Mouse (Mus musculus) heart, postnatal 0 days (tissue): ENCODE results near the gene Cks2. TPM values are rescaled to one million over a fixed set of nuclear protein-coding genes. Genes with fewer than 3 reads are reported as not detected.
A peak's percentile ranks its signal among the peaks of the same experiment; 100 is the strongest.

Experiments used
- ATAC-seq: fragments of 200-750 bp; cut with Nextera tagmentation; 2 replicates; pipeline ENCODE4 v1.8.0; 2017; ENCODE audit warnings: low read depth, moderate number of reproducible peaks, moderate library complexity; ENCODE audit not compliant: insufficient read depth
- DNase-seq: peaks from one replicate; pipeline ENCODE4 v3.0.0-alpha.2; 2016; ENCODE audit warnings: low spot score
- H3K27ac ChIP-seq: fragments of 300-500 bp; sonication (generic); 2 replicates; pipeline ENCODE4 v1.5.1; 2014; ENCODE audit warnings: low read depth, mild to moderate bottlenecking
- H3K27me3 ChIP-seq: fragments of 300-500 bp; sonication (generic); 2 replicates; pipeline ENCODE4 v1.6.1; 2014; ENCODE audit warnings: low read length, mixed read lengths; ENCODE audit not compliant: control insufficient read depth, insufficient read depth
- H3K36me3 ChIP-seq: fragments of 300-500 bp; sonication (generic); replicated peaks from 2 replicates; pipeline ENCODE4 v1.6.1; 2014; ENCODE audit warnings: low read length, mixed read lengths; ENCODE audit not compliant: control insufficient read depth, insufficient read depth
- H3K4me1 ChIP-seq: fragments of 300-500 bp; sonication (generic); 2 replicates; pipeline ENCODE4 v1.6.1; 2014; ENCODE audit warnings: antibody characterized with exemption; ENCODE audit not compliant: control insufficient read depth, insufficient read depth
- H3K4me2 ChIP-seq: fragments of 300-500 bp; sonication (generic); 2 replicates; pipeline ENCODE4 v1.6.1; 2014; ENCODE audit warnings: low read depth, mild to moderate bottlenecking, low read length, moderate library complexity
- H3K4me3 ChIP-seq: fragments of 300-500 bp; sonication (generic); 2 replicates; pipeline ENCODE4 v1.5.1; 2014; ENCODE audit warnings: low read depth, low read length
- H3K9ac ChIP-seq: fragments of 300-500 bp; sonication (generic); replicated peaks from 2 replicates; pipeline ENCODE4 v1.6.1; 2014; ENCODE audit warnings: low read depth, low read length, mixed read lengths
- H3K9me3 ChIP-seq: fragments of 300-500 bp; sonication (generic); replicated peaks from 2 replicates; pipeline ENCODE4 v1.6.1; 2016; ENCODE audit warnings: low read length; ENCODE audit not compliant: control insufficient read depth
- CTCF ChIP-seq: IDR thresholded peaks from 2 replicates; pipeline ENCODE4 v1.5.1; 2016; ENCODE audit warnings: antibody characterized with exemption, control low read depth, low read depth
- EP300 ChIP-seq: IDR thresholded peaks from 2 replicates; pipeline ENCODE4 v1.6.1; 2016; ENCODE audit warnings: antibody characterized with exemption, low read depth
- WGBS: fragments of 180-500 bp; shearing (Covaris S2); extraction: QIAGEN DNeasy Blood & Tissue Kit; methylation state at CpG from one replicate; pipeline ENCODE4 v1.1.7; 2014; 5-methylcytosine and 5-hydroxymethylcytosine counted together
- polyA plus RNA-seq: library from polyadenylated mRNA; unstranded; fragments of >200 nt; fragmentation: Nextera tagmentation; extraction: Ambion mirVana; gene quantifications from 2 replicates; pipeline ENCODE4 v1.2.1, GENCODE M21; 2015
- total RNA-seq: library from RNA; depleted of rRNA; stranded (reverse); fragments of >200 nt; gene quantifications from 2 replicates; pipeline ENCODE4 v1.2.3, GENCODE M21; 2014; ENCODE audit warnings: low replicate concordance

The Cks2 gene
- total and polyA plus RNA-seq, 2 experiments from 2014 or later: 101 to 228 TPM

DNA sequence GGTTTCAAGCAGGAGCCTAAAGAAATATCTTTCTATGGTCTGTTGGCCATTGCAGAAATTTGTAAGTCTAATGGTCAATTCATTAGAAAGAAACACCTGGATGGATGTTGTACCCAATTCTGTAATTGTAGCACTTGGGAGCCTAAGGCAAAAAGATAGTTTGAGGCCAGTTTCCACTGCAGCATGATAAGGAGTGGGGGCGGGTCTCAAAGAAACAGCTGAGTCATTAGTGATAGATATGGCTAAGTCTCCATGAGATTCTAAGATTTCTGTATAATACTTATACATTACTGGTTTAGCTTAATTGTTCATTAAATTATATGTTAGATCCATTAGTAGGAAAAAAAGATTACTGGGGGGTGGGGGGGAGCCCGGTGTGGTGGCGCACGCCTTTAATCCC, 3.2 kb downstream of the Cks2 start:
- H3K36me3 ChIP-seq: peaks cover 12% of the 10 kb centered on the region
- peaks cover 31% of the 10 kb centered on the region for H3K4me1 ChIP-seq
- DNase-seq (no peak), ATAC-seq (no peak)
- no peaks in the 10 kb centered on the region for H3K9me3 ChIP-seq
- no peak overlapping the region; the same call in 1 of the 2 replicates for H3K4me2 ChIP-seq
- H3K9ac ChIP-seq: no peak overlapping the region
- no peak overlapping the region for H3K4me3 ChIP-seq
- no peaks in the 10 kb centered on the region for H3K27me3 ChIP-seq
- 78% methylated on average over 4 of the region's 4 CpGs for WGBS
- H3K27ac ChIP-seq: no peak overlapping the region
- TF ChIP-seq CTCF: no peak
- no peak for TF ChIP-seq EP300

GRCm38 (mm10) chr13:51649740-51650139, 4.7 kb downstream of the Cks2 start:
- H3K9ac ChIP-seq: no peak overlapping the region
- TF ChIP-seq EP300 (no peak), CTCF (no peak)
- no peak overlapping the region for H3K4me3 ChIP-seq
- no peaks in the 10 kb centered on the region for H3K9me3 ChIP-seq
- 61% methylated on average over 1 of the region's 1 CpGs for WGBS
- ATAC-seq (no peak), DNase-seq (no peak)
- H3K27me3 ChIP-seq: no peaks in the 10 kb centered on the region
- H3K4me1 ChIP-seq: peaks cover 31% of the 10 kb centered on the region
- no peak overlapping the region for H3K4me2 ChIP-seq
- no peak overlapping the region for H3K27ac ChIP-seq
- peaks cover 23% of the 10 kb centered on the region for H3K36me3 ChIP-seq

DNA sequence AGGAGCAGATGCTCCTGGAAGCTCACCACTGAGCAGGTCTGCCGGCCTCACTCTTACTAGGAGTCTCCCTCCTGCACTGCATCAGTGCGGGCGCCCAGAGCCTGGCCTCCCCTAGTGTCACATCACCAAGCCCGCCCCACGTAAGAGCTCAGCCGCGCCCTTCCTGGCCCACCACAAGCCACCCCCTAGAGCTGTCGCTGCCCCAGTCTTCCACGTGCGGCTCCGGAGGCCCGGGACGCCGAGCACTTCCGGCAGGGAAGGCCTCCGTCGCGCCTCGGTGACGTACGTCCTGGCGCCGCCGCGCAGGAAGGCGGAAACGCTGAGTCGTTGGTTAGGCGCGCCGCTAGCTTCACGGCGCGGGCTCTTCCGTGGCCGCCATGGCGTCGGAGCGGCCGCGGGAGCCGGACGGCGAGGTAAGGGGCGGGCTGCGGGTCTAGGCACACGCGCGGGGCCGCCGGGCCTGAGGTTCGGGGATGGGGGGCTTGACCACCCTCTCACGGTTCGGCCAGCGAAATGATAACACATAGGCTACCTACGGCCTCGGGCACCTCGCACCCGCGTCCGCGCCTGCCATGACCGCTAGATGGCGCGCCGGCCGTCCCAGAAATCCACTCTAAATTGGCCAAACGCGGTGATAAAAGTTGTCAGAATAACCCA, 6.5 kb downstream of the Cks2 start, which contains the start of gene Secisbp2:
Secisbp2 (plus strand) TSS at position 290 of the 657 bp plus-strand sequence.
- Histone ChIP-seq H3K27me3 (no peaks in the 10 kb centered on the region), H3K27ac (peak within 1 kb of the TSS; percentile 93), H3K9me3 (no peaks in the 10 kb centered on the region), H3K36me3 (peaks cover 41% of the 10 kb centered on the region), H3K4me1 (peaks cover 30% of the 10 kb centered on the region), H3K9ac (peak within 1 kb of the TSS; percentile 71), H3K4me3 (peak within 1 kb of the TSS; percentile 94), H3K4me2 (peak within 1 kb of the TSS; percentile 77)
- DNase-seq: peak; percentile 88
- TF ChIP-seq CTCF (peak; percentile 78), EP300 (peak; percentile 61; the same call in 1 of the 2 replicates)
- under 1% methylated on average over 68 of the region's 69 CpGs for WGBS
- peak; percentile 95 for ATAC-seq

DNA sequence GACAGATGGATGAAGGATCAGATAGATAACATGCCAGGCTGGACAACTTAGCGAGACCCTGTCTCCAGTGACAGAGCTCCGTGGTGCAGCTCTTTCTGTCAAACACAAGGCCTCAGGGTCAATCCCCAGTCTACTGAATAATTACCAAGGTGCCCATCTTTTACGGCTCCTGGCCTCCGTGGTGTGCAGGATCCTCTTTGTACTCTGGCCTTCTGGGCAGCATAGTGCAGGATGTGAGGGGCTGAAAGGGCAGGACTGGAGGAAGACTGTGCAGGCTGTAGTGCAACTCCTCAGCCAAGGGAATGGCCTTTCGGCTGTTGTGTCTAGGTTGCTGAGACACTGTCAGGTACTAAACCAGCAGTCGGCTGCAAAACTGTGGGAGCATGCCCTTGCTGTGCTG, 8.1 kb downstream of the Cks2 start:
- H3K9me3 ChIP-seq: no peaks in the 10 kb centered on the region
- H3K36me3 ChIP-seq: peaks cover 57% of the 10 kb centered on the region
- no peak for DNase-seq
- H3K4me1 ChIP-seq: peaks cover 14% of the 10 kb centered on the region
- TF ChIP-seq CTCF: no peak
- TF ChIP-seq EP300: no peak
- 91% methylated on average over 6 of the region's 6 CpGs for WGBS
- no peak overlapping the region for H3K4me2 ChIP-seq
- ATAC-seq: no peak
- no peak overlapping the region for H3K4me3 ChIP-seq
- no peak overlapping the region for H3K9ac ChIP-seq
- H3K27me3 ChIP-seq: no peaks in the 10 kb centered on the region
- no peak overlapping the region for H3K27ac ChIP-seq

GRCm38 (mm10) chr13:51653961-51654360, 8.9 kb downstream of the Cks2 start:
- H3K9ac ChIP-seq: no peak overlapping the region
- TF ChIP-seq EP300 (no peak), CTCF (no peak)
- peak; percentile 36; the same call in 1 of the 2 replicates for ATAC-seq
- H3K36me3 ChIP-seq: peaks cover 65% of the 10 kb centered on the region
- H3K9me3 ChIP-seq: no peaks in the 10 kb centered on the region
- H3K4me2 ChIP-seq: no peak overlapping the region
- peaks cover 10% of the 10 kb centered on the region for H3K4me1 ChIP-seq
- peak; percentile 50 for DNase-seq
- peak overlapping the region; percentile 21; the same call in 1 of the 2 replicates for H3K27ac ChIP-seq
- no peaks in the 10 kb centered on the region for H3K27me3 ChIP-seq
- H3K4me3 ChIP-seq: no peak overlapping the region
- WGBS: 58% methylated on average over 9 of the region's 9 CpGs
